Mouse (Mus musculus): ENCODE data around the gene Cfap221. TPM values are rescaled to one million over a fixed set of nuclear protein-coding genes. Genes with fewer than 3 reads are reported as not detected.

Gene Cfap221
- polyA plus RNA-seq, 1 experiment from 2014 or later = 0.11 TPM

DNA sequence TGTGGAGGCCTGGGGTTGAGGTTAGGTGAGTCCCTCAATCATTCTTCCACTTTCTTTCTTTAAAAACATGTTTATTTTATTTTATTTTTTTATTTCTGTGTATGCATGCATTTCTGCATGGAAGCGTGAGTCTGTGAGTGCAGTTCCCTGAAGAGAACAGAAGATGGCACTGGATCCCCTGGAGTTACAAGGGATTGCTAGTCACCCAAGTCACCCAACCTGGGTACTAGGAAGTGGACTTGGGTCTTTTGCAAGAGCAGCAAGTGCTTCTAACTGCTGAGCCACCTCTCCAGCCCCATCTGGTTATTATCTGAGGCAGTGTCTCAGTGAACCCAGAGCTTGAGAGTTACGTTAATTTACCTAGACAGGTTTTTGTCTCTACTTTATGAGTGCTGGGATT lies 19.2 kb upstream of the Cfap221 start:
- H3K27me3 ChIP-seq (ENCODE audit: control insufficient read depth, insufficient read depth, low read length) = no peaks in the 10 kb centered on the region
- ATAC-seq (ENCODE audit: low FRiP score, low TSS enrichment) (no peak), DNase-seq (ENCODE audit: low spot score) (no peak)
- no peaks in the 10 kb centered on the region for H3K4me1 ChIP-seq (replicated peaks; ENCODE audit: control insufficient read depth, insufficient read depth)
- no peaks in the 10 kb centered on the region for H3K36me3 ChIP-seq (ENCODE audit: control insufficient read depth, insufficient read depth, low read length)
- 80% methylated on average over 2 of the region's 2 CpGs for WGBS
- TF ChIP-seq EP300 (optimal IDR thresholded peaks at IDR 0.05) (no peak), CTCF (IDR thresholded peaks at IDR 0.05; ENCODE audit: low read depth) (peak; percentile 64)
- H3K4me3 ChIP-seq (ENCODE audit: low read depth, low read length) = no peak overlapping the region
- no peak overlapping the region for H3K9ac ChIP-seq (ENCODE audit: low read length)
- H3K4me2 ChIP-seq (replicated peaks; ENCODE audit: low read depth) = no peak overlapping the region
- H3K9me3 ChIP-seq (ENCODE audit: control insufficient read depth, low read length) = no peaks in the 10 kb centered on the region
- no peak overlapping the region for H3K27ac ChIP-seq (replicated peaks)

DNA sequence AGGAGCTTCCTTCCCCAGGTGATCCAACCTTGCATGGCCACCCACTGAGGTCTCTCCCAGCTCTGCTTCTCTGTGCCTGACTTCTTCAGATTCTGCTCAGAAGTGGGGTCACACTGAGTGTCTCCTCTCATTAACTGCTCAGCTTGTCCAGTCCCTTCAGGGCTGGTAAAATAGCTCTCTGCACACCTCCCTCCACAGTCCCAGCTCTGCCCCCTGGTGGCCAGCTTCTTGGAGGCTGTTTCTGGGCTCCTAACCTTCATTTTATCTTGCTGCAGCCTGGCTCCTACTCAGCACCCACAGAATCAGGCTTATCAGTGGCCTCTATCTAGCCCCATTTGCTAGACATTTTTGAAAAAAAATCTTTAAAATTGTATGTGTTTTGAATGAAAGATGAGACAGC lies 16.1 kb upstream of the Cfap221 start:
- no peak overlapping the region for H3K27ac ChIP-seq (replicated peaks)
- peak; percentile 82 for DNase-seq (ENCODE audit: low spot score)
- H3K4me1 ChIP-seq (replicated peaks; ENCODE audit: control insufficient read depth, insufficient read depth) = no peaks in the 10 kb centered on the region

DNA sequence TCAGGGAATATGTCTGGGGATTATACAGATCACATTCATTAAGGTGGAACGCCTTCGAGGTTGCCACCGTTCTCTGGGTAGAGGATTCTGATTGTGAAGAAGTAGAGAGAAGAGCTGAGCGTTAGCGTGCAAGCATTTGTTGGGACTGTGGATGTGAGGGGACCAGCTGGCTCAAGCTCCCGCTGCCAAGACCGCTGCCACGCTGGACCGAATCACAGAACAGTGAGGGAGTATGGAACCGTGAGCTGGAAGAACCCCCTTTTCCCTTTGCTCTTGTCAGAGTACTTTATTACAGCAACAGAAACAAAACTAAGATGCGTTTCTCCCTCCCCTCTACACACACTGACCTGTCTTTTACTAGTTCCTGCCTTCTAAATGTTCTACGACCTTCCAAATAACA lies 15.6 kb upstream of the Cfap221 start:
- Histone ChIP-seq H3K9me3 (ENCODE audit: control insufficient read depth, low read length) (no peaks in the 10 kb centered on the region), H3K4me1 (replicated peaks; ENCODE audit: control insufficient read depth, insufficient read depth) (no peaks in the 10 kb centered on the region), H3K9ac (ENCODE audit: low read length) (no peak overlapping the region), H3K4me2 (replicated peaks; ENCODE audit: low read depth) (no peak overlapping the region), H3K27me3 (ENCODE audit: control insufficient read depth, insufficient read depth, low read length) (no peaks in the 10 kb centered on the region), H3K36me3 (ENCODE audit: control insufficient read depth, insufficient read depth, low read length) (no peaks in the 10 kb centered on the region), H3K4me3 (ENCODE audit: low read depth, low read length) (no peak overlapping the region), H3K27ac (replicated peaks) (no peak overlapping the region)
- WGBS = 81% methylated on average over 12 of the region's 12 CpGs
- DNase-seq (ENCODE audit: low spot score) (no peak), ATAC-seq (ENCODE audit: low FRiP score, low TSS enrichment) (no peak)
- TF ChIP-seq CTCF (IDR thresholded peaks at IDR 0.05; ENCODE audit: low read depth) (no peak), EP300 (optimal IDR thresholded peaks at IDR 0.05) (no peak)

More for the DNA sequence above, 16.1 kb upstream of the Cfap221 start:
- Histone ChIP-seq H3K4me3 (ENCODE audit: low read depth, low read length) (no peak overlapping the region), H3K36me3 (ENCODE audit: control insufficient read depth, insufficient read depth, low read length) (no peaks in the 10 kb centered on the region), H3K9me3 (ENCODE audit: control insufficient read depth, low read length) (no peaks in the 10 kb centered on the region), H3K9ac (ENCODE audit: low read length) (no peak overlapping the region), H3K27me3 (ENCODE audit: control insufficient read depth, insufficient read depth, low read length) (no peaks in the 10 kb centered on the region), H3K4me2 (replicated peaks; ENCODE audit: low read depth) (no peak overlapping the region)
- TF ChIP-seq EP300 (optimal IDR thresholded peaks at IDR 0.05) = no peak
- TF ChIP-seq CTCF (IDR thresholded peaks at IDR 0.05; ENCODE audit: low read depth) = peak; percentile 83
- peak; percentile 30 for ATAC-seq (ENCODE audit: low FRiP score, low TSS enrichment)

DNA sequence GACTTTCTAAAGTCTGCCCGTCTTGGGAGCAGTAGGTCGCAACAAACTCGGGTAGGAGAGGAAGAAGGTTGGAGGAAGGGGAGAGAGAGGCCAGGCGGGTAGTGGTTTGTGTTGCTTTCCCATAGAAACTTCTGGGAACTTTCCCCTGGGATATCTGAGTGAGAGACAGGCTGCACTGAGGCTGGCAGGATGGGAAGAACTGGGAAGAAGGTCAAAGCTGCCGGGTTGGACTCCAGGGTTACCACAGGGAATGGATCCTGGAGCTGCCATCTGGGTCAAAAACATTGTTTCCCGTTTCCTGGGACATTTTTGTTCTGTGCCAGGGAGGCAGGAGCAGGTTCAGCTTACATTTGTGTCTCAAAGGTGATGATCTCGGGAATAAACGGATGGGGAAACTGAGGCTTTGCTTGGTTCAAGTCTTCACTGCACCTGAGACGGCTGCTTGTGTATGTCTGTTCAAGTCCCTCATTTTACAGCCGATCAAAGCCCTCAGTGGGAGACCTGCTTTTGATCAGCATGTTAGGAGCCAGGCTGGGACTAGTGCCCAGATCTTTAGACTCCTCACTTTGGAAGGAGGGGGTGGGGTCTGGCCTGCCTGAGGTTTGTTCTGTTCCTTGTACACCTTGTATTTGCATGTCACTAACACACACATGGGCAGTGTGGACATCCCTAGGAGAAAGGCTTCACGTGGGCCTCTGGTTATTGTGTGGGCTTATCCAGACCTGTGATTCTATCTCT lies 11.0 kb upstream of the Cfap221 start:
- H3K4me1 ChIP-seq (replicated peaks; ENCODE audit: control insufficient read depth, insufficient read depth) = no peaks in the 10 kb centered on the region
- 40% methylated on average over 11 of the region's 11 CpGs for WGBS
- ATAC-seq (ENCODE audit: low FRiP score, low TSS enrichment) (no peak), DNase-seq (ENCODE audit: low spot score) (no peak)
- no peak overlapping the region for H3K27ac ChIP-seq (replicated peaks)
- peak overlapping the region; percentile 52 for H3K4me2 ChIP-seq (replicated peaks; ENCODE audit: low read depth)
- no peaks in the 10 kb centered on the region for H3K27me3 ChIP-seq (ENCODE audit: control insufficient read depth, insufficient read depth, low read length)
- H3K9me3 ChIP-seq (ENCODE audit: control insufficient read depth, low read length) = no peaks in the 10 kb centered on the region
- H3K4me3 ChIP-seq (ENCODE audit: low read depth, low read length) = peak overlapping the region; percentile 32
- peak overlapping the region; percentile 39; the same call in 1 of the 2 replicates for H3K9ac ChIP-seq (ENCODE audit: low read length)
- H3K36me3 ChIP-seq (ENCODE audit: control insufficient read depth, insufficient read depth, low read length) = no peaks in the 10 kb centered on the region
- TF ChIP-seq EP300 (optimal IDR thresholded peaks at IDR 0.05) (no peak), CTCF (IDR thresholded peaks at IDR 0.05; ENCODE audit: low read depth) (no peak)

DNA sequence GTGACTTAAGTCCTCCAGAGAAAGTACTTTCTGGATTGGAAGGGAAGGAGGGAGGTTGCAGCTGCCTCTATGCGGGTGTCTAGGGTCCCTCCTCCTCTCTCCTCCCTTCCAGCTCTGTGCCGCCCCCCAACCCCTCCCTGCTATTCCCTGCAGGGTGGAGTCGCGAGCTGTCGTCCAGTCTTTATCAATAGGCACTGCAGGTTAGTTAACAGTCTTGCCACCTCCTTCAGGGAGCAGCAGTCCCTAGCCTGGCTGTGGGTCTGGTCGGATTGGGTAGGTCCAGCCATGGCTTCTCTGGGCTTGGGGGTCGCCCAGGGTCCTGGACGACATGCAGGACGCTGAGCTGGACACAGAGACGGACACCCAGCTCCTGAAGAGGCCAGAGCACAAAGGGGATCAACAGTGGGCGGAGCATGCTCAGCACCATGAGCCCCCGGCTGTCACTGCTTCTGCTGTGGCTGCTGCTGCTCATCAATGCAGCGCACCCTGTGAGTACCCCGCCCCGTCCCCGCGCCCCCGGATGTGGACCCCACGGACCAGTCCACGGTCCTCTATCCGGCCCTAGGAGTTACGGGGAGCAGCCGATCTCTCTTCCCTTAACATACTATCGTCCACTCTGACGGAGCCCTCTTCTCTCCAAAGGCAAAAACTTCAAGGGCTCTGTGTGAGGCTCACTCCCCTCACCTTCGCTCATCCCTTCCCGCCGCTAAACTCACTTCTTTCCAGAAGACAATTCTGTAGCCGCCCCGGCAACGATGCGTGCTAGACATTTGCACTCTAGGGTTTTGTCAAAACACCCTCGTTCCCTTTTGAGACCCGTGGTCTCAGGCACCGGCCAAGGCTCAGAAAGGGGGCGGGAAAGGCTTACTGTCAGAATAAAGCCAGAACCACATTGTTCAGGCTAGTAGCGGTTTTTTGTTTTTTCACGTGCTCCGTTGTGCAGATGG lies 10.1 kb upstream of the Cfap221 start, which contains the start of gene Sctr:
Sctr (plus strand) TSS at position 51 of the 947 bp plus-strand sequence.
- H3K9me3 ChIP-seq (ENCODE audit: control insufficient read depth, low read length) = no peaks in the 10 kb centered on the region
- DNase-seq (ENCODE audit: low spot score) = peak; percentile 33

More for the DNA sequence above, 10.1 kb upstream of the Cfap221 start, which contains the start of gene Sctr:
- peak within 1 kb of the TSS; percentile 39 for H3K9ac ChIP-seq (ENCODE audit: low read length)
- no peaks in the 10 kb centered on the region for H3K27me3 ChIP-seq (ENCODE audit: control insufficient read depth, insufficient read depth, low read length)
- H3K4me3 ChIP-seq (ENCODE audit: low read depth, low read length) = peak within 1 kb of the TSS; percentile 32
- H3K27ac ChIP-seq (replicated peaks) = no peak within 1 kb of the TSS
- peak; percentile 54; the same call in 1 of the 2 replicates for ATAC-seq (ENCODE audit: low FRiP score, low TSS enrichment)
- 4% methylated on average over 37 of the region's 39 CpGs for WGBS
- H3K4me2 ChIP-seq (replicated peaks; ENCODE audit: low read depth) = peak within 1 kb of the TSS; percentile 52
- H3K36me3 ChIP-seq (ENCODE audit: control insufficient read depth, insufficient read depth, low read length) = no peaks in the 10 kb centered on the region
- H3K4me1 ChIP-seq (replicated peaks; ENCODE audit: control insufficient read depth, insufficient read depth) = no peaks in the 10 kb centered on the region
- TF ChIP-seq CTCF (IDR thresholded peaks at IDR 0.05; ENCODE audit: low read depth) (no peak), EP300 (optimal IDR thresholded peaks at IDR 0.05) (no peak)

Measured in stomach, postnatal 0 days (tissue).